Mouse (Mus musculus): ENCODE measurements around the gene Gm30191. TPM values are rescaled to one million over a fixed set of nuclear protein-coding genes. Genes with fewer than 3 reads are reported as not detected.

The Gm30191 gene
- polyA plus RNA-seq, 1 experiment from 2014 or later, result not detected

GRCm38 (mm10) chr4:134252911-134253721 lies 6.4 kb downstream of the Gm30191 start:
- H3K27me3 ChIP-seq (replicated peaks), result peaks cover 69% of the 10 kb centered on the region
- peaks cover 88% of the 10 kb centered on the region for H3K4me1 ChIP-seq
- 26% methylated on average over 15 of the region's 15 CpGs for WGBS

DNA sequence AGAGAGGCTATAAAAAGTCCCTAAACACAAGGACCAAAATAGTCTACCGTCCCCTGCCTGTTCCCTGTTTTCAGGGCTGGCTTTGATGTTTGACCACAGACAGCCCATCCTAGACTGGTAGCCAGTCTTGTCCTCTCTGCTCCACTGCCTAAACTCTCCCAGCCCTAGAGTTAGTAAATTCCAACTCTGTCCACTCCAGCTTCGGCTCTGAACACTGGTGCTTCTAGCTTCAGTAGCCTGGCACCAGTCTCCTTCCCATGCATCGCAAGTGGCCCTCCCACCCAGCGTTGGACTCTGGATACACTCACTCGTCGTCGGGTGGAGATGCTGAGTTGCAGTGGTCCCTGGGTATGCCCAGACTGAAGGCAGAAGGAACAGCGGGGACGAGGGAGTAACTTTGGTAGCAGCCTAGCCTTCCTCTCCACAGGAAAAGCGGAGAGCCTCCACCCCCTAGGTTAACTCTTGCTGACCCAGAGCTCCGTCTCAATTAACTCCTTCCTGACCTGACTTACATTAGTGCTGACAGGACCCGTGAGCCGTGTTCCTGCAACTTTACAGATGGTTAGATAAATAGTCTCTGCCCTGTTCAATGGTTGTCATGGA lies 7.1 kb downstream of the Gm30191 start, which contains the start of gene Grrp1:
Gene Grrp1, minus strand, starts transcription at position 385 of the 603 bp plus-strand sequence.
- peaks cover 88% of the 10 kb centered on the region for H3K4me1 ChIP-seq
- ATAC-seq (ENCODE audit: extremely low read depth, insufficient number of reproducible peaks, low FRiP score, low TSS enrichment), result no peak
- peak within 1 kb of the TSS; percentile 96 for H3K4me2 ChIP-seq
- peak within 1 kb of the TSS; percentile 77 for H3K9ac ChIP-seq
- H3K27me3 ChIP-seq (replicated peaks), result peaks cover 62% of the 10 kb centered on the region
- WGBS, result 4% methylated on average over 13 of the region's 13 CpGs
- H3K27ac ChIP-seq (replicated peaks), result peak within 1 kb of the TSS; percentile 58
- no peaks in the 10 kb centered on the region for H3K36me3 ChIP-seq
- H3K9me3 ChIP-seq, result no peaks in the 10 kb centered on the region
- peak within 1 kb of the TSS; percentile 60 for H3K4me3 ChIP-seq

More at GRCm38 (mm10) chr4:134252911-134253721, 6.4 kb downstream of the Gm30191 start:
- Histone ChIP-seq H3K9me3 (no peaks in the 10 kb centered on the region), H3K9ac (peak overlapping the region; percentile 77), H3K4me3 (peak overlapping the region; percentile 60), H3K27ac (replicated peaks) (peak overlapping the region; percentile 58), H3K4me2 (peak overlapping the region; percentile 96), H3K36me3 (no peaks in the 10 kb centered on the region)
- no peak for ATAC-seq (ENCODE audit: extremely low read depth, insufficient number of reproducible peaks, low FRiP score, low TSS enrichment)

DNA sequence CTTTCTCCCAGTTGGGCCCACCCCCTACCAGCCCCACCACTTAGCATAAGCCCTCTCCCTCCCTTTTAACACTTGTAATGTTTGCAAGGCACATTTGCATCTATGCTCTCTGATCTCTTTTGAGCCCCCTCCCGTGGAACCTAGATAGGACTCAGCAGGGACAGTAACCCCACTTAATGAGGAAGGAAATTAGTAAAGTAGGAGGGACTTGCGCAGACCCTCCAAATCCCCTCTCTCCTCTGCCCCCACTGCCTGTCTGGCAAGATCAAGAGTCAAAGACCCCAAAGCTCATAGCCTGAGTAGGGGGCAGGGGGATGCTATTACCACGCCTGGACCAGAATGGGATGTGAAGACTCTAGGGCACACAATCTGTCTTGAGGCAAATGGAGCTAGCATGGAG lies 8.1 kb downstream of the Gm30191 start:
- Histone ChIP-seq H3K4me3 (no peak overlapping the region), H3K9ac (no peak overlapping the region), H3K4me1 (peaks cover 82% of the 10 kb centered on the region), H3K36me3 (no peaks in the 10 kb centered on the region), H3K27me3 (replicated peaks) (peaks cover 52% of the 10 kb centered on the region), H3K4me2 (no peak overlapping the region), H3K27ac (replicated peaks) (no peak overlapping the region), H3K9me3 (no peaks in the 10 kb centered on the region)
- ATAC-seq (ENCODE audit: extremely low read depth, insufficient number of reproducible peaks, low FRiP score, low TSS enrichment), result no peak
- 51% methylated on average over 3 of the region's 3 CpGs for WGBS

GRCm38 (mm10) chr4:134255854-134256253 lies 9.1 kb downstream of the Gm30191 start:
- H3K9me3 ChIP-seq, result no peaks in the 10 kb centered on the region
- ATAC-seq (ENCODE audit: extremely low read depth, insufficient number of reproducible peaks, low FRiP score, low TSS enrichment), result no peak
- no peak overlapping the region for H3K4me3 ChIP-seq
- H3K4me1 ChIP-seq, result peaks cover 72% of the 10 kb centered on the region
- 50% methylated on average over 4 of the region's 4 CpGs for WGBS
- H3K27me3 ChIP-seq (replicated peaks), result peaks cover 42% of the 10 kb centered on the region
- H3K4me2 ChIP-seq, result peak overlapping the region; percentile 55; the same call in 1 of the 2 replicates
- no peaks in the 10 kb centered on the region for H3K36me3 ChIP-seq
- H3K9ac ChIP-seq, result peak overlapping the region; percentile 61
- peak overlapping the region; percentile 71 for H3K27ac ChIP-seq (replicated peaks)

DNA sequence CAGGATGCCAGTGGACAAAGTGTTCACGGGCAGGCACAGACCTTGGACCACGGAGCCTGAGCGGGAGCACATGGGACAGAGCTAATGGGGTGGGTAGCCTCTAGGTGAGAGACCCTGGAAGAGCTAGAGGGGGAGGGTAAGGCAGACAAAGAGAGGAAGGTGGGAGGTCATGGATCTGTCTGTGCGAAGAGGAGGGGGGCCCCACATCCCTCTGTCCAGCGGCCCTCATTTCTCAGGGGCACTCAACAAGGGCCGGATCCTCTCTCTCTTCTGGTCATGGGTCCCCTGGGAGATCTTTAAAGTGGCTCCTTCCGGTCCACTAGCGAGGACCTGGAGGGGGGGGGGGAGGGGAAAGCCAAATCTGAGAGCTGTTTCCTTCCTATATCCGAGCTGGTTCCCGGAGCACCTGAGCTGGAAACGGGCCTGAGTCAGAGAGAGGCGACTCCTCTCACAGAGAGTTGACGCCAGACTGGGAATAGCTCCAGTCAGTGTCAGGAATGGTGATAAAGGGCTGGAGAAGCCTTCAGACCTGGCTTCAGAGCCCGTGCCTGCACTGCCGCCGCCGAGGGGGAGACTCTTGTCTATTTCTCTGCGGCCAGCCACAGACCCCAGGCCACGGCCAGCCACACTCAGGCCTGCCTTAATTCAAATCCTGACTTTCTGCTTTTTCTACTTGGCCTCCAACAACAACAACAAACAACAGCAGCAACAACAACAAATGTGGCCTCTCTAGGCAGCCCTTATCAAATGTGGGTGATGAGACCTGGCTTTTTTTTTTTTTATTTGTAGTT lies 9.9 kb downstream of the Gm30191 start:
- Histone ChIP-seq H3K4me1 (peaks cover 65% of the 10 kb centered on the region), H3K9ac (peak overlapping the region; percentile 61)
- no peak for ATAC-seq (ENCODE audit: extremely low read depth, insufficient number of reproducible peaks, low FRiP score, low TSS enrichment)

DNA sequence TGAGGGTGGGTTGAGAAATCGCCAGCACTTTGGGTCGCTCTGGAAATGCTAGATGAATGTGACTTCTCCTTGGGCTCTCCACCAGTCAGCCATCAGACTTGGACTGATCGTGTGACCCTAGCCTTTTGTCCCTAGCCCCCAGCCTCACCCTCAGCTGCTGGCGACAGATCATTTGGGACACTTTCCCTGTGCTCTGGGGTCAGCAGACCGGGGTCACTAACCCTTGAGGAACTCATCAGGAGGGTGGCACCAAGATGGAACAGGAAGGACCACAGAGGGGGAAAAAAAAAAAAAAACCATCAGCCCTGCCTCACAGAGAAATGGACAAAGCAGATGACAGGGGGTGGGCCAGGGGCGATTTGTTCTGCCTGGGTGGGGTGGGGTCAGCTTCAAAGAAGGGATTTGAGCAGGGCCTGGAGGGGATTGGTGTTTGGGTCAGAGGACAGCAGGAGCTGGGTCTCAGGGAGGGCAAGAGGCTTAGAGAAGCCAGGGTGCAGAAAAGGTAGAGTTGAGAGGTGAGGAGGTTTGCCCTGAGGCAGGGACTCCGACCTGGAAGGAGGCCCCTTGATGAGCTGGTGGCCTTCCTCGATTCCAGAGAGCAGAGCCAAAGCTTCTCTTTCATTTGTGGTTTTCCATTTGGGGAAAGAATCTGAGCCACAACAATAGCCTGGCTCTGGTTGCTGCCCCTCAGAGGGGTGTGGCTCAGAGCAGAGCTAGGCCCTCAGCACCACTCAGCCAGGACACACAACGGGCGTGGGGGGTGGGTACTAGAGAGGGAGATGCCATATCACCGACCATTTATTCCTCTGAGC lies 10.7 kb downstream of the Gm30191 start:
- H3K4me2 ChIP-seq, result peak overlapping the region; percentile 55
- peaks cover 57% of the 10 kb centered on the region for H3K4me1 ChIP-seq
- H3K36me3 ChIP-seq, result no peaks in the 10 kb centered on the region
- H3K27me3 ChIP-seq (replicated peaks), result peaks cover 26% of the 10 kb centered on the region
- H3K9ac ChIP-seq, result peak overlapping the region; percentile 61
- peak; percentile 49; the same call in 1 of the 2 replicates for ATAC-seq (ENCODE audit: extremely low read depth, insufficient number of reproducible peaks, low FRiP score, low TSS enrichment)
- WGBS, result 21% methylated on average over 11 of the region's 11 CpGs
- H3K9me3 ChIP-seq, result no peaks in the 10 kb centered on the region
- no peak overlapping the region; the same call in 1 of the 2 replicates for H3K4me3 ChIP-seq
- H3K27ac ChIP-seq (replicated peaks), result peak overlapping the region; percentile 71

More for the DNA sequence above, 9.9 kb downstream of the Gm30191 start:
- WGBS, result 9% methylated on average over 19 of the region's 19 CpGs
- no peaks in the 10 kb centered on the region for H3K9me3 ChIP-seq
- peak overlapping the region; percentile 8 for H3K4me3 ChIP-seq
- H3K27me3 ChIP-seq (replicated peaks), result peaks cover 34% of the 10 kb centered on the region
- no peaks in the 10 kb centered on the region for H3K36me3 ChIP-seq
- peak overlapping the region; percentile 71 for H3K27ac ChIP-seq (replicated peaks)
- peak overlapping the region; percentile 55 for H3K4me2 ChIP-seq

DNA sequence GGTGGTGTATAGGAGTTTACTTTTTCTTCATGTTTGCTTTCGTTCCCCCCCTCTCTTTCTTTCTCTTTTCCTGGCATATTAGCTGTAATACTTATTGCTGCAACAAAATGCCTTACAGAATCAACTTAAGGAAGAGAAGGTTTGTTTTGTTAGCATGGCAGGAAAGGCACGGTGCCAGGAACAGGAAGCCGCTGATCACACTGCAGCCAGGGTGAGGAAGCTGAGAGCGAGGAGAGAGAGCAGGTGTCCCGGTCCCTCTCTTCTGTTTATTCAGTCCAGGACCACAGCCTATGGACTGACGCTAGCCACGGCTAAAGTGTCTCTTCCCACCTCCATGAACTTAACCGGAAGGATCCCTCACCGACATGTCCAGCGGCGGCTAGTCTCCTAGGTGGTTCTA lies 11.6 kb downstream of the Gm30191 start:
- Histone ChIP-seq H3K27me3 (replicated peaks) (peaks cover 17% of the 10 kb centered on the region), H3K9me3 (no peaks in the 10 kb centered on the region), H3K9ac (no peak overlapping the region), H3K4me2 (no peak overlapping the region), H3K4me3 (no peak overlapping the region), H3K4me1 (peaks cover 47% of the 10 kb centered on the region), H3K36me3 (no peaks in the 10 kb centered on the region), H3K27ac (replicated peaks) (0 out of 2 replicates have a peak overlapping the region, but pooled peaks have one; percentile 2)
- no peak for ATAC-seq (ENCODE audit: extremely low read depth, insufficient number of reproducible peaks, low FRiP score, low TSS enrichment)
- 66% methylated on average over 11 of the region's 11 CpGs for WGBS

DNA sequence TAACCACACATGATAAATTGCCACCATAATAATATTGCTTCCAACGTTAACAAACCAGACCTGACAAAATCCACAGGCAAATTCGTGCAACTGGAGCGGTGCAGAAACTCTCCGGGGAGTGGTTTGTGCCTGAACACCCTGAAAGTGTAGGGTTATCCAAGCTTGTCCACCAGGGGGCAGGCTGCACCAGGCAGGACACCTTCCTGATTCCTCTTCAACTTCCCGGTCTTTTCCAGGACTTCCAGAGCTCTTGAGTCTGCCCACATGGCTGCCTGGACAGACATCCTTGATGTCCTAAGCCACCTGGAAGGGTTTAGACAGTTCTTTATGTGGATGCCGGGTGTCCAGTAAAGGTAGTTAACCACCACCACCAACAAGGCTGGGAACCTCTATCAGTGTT lies 16.5 kb downstream of the Gm30191 start:
- H3K27ac ChIP-seq (replicated peaks), result no peak overlapping the region
- no peak overlapping the region for H3K4me2 ChIP-seq
- H3K9me3 ChIP-seq, result no peaks in the 10 kb centered on the region
- no peak overlapping the region for H3K4me3 ChIP-seq
- no peak overlapping the region for H3K9ac ChIP-seq
- no peak for ATAC-seq (ENCODE audit: extremely low read depth, insufficient number of reproducible peaks, low FRiP score, low TSS enrichment)
- WGBS, result 31% methylated on average over 6 of the region's 6 CpGs
- H3K27me3 ChIP-seq (replicated peaks), result no peaks in the 10 kb centered on the region
- no peaks in the 10 kb centered on the region for H3K36me3 ChIP-seq
- no peaks in the 10 kb centered on the region; the same call in 1 of the 2 replicates for H3K4me1 ChIP-seq

GRCm38 (mm10) chr4:134265860-134266585 lies 19.3 kb downstream of the Gm30191 start:
- Histone ChIP-seq H3K4me3 (no peak overlapping the region), H3K4me2 (no peak overlapping the region), H3K36me3 (no peaks in the 10 kb centered on the region), H3K9ac (no peak overlapping the region), H3K4me1 (no peaks in the 10 kb centered on the region), H3K27ac (replicated peaks) (no peak overlapping the region), H3K27me3 (replicated peaks) (no peaks in the 10 kb centered on the region), H3K9me3 (no peaks in the 10 kb centered on the region)
- no peak for ATAC-seq (ENCODE audit: extremely low read depth, insufficient number of reproducible peaks, low FRiP score, low TSS enrichment)
- WGBS, result 68% methylated on average over 9 of the region's 9 CpGs

GRCm38 (mm10) chr4:134268102-134268655 lies 21.4 kb downstream of the Gm30191 start:
- Histone ChIP-seq H3K4me2 (no peak overlapping the region), H3K4me1 (peaks cover 8% of the 10 kb centered on the region), H3K36me3 (no peaks in the 10 kb centered on the region), H3K9me3 (no peaks in the 10 kb centered on the region), H3K27me3 (replicated peaks) (no peaks in the 10 kb centered on the region), H3K4me3 (no peak overlapping the region), H3K9ac (no peak overlapping the region), H3K27ac (replicated peaks) (no peak overlapping the region)
- ATAC-seq (ENCODE audit: extremely low read depth, insufficient number of reproducible peaks, low FRiP score, low TSS enrichment), result no peak
- WGBS, result 75% methylated on average over 19 of the region's 19 CpGs
